Mouse (Mus musculus) monocyte, adult 2 months (primary cell): ENCODE results near the gene 1700067P10Rik.

ENCODE experiments used
- DNase-seq, 2 experiments: peaks; one replicate each; pipeline ENCODE4 v3.0.0; 2022; ENCODE audit warnings: low spot score in 2 of 2, low read depth in 1 of 2

1700067P10Rik gene

GRCm38 (mm10) chr17:48089019-48089418, at the start of gene 1700067P10Rik:
1700067P10Rik (plus strand) TSS chr17:48089319.
- DNase-seq, result no peak

DNA sequence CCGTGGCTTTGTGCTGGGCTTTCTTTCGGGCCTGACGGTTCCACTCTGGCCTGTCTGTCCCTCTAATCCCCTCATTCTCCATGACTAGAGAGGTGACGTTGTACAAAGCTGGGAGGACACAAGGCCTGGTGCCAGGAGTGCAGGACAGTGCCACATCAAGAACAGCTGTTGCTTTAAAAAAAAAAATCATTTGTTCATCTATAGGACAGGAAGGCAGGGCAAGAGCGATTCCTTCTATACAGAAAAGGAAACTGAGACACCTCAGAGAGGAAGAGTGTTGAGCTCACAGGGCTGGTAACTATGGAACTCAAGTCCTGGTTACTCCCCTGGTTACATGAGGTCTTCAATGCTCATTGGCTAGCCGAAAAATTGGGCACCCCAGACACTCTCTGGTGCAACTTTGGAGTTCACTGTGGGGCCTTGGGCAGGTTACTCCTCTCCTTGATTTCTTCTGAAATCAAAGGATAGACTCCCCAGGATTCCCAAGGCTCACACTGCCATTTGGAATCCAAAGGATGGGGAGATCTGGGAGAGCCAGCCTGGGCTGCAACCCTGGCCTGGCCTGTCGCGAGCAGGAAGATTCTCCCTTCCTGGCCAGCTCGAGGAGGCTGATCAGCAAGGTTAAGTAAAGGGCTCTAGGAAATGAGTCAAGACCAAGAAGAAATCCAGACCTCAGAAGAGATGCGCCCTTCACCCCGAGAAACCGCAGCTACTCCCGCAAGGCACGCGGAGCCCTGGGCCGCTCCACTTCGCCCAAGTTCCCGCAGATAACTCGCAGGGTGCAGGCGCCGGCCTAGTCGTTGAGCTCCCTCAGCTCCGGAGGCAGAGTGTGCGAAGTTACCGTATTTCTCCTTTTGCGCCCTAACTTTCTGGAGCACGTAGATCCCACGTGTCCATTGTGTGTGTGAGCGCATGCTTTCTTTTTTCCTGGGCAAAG, 47.5 kb upstream of the 1700067P10Rik start:
- no peak for DNase-seq

GRCm38 (mm10) chr17:48043154-48043880, 45.8 kb upstream of the 1700067P10Rik start:
- DNase-seq, result no peak

- DNase-seq, result peak in 1 of 2 experiments; percentile 61
Observed at GRCm38 (mm10) chr17:48045631-48046030, 43.5 kb upstream of the 1700067P10Rik start.

DNA sequence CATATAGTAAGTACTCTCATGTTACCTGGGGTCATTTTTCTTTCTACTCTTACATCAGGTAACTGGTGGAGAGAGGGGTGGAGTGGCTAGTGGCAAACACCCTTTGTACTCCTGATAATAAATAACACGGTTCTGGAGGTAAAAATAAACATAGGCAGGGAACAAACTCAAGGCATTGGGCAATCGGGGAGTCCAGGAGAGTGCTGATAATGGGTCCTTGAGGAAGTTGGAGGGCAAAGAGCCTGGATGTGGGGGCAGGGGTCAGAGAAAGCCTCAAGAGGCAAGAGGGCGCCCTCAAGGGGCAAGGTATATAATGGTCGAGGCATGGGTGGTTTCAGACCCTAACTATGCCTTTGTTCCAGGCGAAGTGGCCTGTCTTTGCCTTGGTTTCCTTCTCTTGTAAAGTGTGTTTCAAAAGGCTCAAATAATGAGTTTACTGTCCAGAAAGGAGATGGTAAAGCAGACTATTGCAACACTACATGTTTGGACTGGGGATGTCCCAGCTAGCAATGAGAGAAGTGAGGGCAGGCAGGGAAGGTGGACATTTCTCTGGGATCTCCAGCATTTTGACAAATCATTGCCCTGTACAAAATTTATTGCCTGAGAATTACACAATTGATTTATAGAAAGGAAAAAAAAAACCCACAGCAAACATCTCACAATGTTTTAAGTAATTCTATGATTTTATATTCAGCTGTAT, 37.3 kb upstream of the 1700067P10Rik start:
- DNase-seq, result no peak

DNA sequence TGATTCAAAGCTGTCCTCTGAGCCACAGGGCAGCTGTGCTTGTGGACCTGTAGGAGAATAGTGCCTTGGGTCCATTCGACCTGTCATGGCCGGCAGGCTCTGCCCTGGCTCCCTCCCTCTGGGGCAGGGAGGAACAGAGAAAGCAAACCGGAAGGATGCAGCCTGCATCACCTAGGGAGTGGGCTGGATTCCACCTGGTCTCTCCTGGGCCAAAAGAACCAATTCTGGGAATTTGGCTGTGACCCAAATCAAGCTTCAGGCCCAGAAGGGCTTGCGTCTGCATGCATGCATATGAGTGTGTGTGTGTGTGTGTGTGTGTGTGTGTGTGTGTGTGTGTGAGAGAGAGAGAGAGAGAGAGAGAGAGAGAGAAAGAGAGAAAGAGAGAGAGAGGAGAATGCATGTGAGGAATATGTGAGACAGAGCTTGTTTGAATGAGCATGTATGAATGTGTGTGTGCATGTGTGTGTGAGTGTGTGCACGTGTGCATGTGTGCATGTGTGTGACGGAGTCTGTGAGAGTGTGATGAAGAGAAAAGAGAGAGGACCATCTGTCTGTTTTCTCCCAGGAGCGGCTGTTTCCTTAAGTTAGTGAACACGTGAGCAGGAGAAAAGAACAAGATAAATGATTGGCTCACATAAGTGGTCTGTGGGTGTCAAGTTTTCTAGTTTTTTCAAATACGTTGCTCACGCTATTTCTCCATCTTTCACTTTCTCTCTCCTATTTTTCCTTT, 36.6 kb upstream of the 1700067P10Rik start:
- no peak for DNase-seq

DNA sequence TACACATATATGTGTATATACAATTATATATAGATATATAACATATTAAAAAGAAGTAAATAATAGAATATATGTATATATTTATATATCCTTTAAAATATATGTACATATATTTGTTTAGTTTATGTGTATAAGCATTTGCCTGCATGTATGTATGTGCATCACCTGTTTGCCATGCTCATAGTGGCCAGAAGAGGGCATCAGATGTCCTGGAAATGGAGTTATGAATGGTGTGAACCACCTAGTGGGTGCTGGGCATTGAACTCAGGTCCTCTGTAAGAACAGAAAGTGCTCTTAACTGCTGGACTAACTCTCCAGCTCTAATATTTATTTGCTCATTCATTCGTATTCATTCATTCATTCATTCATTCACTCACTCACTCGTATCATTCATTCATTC, 35.5 kb upstream of the 1700067P10Rik start:
- no peak for DNase-seq

DNA sequence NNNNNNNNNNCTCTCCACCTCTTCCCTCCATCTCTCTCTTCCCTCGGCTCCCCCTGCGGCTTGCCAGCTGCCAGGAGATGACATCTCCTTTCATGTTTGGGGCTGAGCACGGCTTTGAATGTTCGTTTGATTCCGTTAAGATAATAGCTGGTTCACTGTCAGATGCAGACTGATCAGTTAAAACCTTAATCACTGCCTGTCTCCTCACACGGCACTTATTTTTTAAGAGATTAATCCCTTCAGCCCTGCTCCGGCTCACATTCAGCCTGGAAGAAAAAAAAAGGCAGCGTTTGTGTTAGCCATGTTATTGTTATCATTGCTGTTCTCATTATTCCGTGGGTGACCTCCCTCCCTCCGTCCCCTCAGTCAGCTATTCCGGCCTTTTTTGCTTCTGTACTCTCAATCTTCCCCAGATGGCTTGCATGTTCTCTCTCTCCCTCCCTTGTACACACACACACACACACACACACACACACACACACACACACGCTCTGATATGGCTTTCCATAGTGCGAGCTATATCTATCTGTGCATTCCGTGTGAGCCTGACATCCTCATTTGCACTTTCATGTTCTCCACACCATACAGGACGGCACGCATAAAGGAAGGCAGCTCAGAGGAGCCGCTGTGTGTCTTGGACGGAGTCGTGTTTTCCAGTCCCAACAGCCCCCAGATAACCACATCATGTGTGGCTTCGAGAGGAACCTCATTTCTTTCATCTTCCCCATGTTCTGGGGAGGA, 33.9 kb upstream of the 1700067P10Rik start:
- no peak for DNase-seq

- no peak for DNase-seq
Observed at GRCm38 (mm10) chr17:48057382-48057781, 31.7 kb upstream of the 1700067P10Rik start.

DNA sequence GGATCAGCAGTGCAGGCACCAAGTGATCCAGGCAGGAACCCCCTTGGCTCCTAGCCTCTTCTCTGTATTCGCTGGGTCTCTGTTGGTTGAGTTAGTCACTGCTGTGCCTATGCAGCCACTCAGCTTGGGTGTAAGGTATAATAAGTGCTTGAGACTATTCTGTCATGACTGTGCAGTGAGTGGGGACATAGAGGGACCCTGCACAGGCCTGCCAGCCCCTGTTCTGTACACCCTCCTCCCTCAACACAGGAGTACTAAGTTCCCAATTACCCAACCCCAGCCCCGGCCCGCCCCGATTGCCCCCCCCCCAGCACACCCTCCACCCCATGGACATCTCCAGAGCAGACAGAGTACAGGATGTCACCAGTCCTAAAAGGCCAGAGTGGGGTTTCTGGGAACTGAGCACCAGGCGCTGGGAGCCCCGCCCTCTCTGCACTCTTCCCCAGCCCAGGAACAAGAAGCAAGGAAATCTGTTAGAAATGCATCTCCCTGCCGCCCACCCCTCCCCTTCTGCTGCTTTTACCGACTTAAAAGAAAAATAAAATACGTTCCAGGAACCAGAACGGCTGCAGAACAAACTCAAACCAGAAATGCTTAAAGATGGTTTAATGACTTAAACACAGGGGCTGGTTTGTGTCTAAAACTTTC, 24.8 kb upstream of the 1700067P10Rik start:
- no peak for DNase-seq

DNA sequence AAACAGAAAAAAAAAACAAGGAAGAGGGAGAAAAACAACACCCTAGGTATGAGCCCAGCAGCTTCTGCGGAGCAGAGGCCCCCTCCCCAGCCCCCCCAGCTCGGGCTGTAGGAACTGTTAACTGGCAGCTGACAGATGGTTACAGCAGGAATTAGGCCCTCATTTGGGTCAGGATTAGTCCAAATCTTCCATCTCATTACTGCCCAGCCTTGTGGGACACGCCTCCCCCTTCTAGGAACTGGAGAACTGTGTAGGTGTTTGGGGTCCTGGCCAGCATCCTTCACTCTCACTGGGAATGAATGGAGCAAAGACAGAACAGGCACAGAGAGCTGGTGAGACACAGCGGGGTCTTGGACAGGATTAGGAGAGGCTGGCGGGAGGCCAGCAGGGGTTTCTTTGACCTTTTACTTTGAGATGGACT, 24.0 kb upstream of the 1700067P10Rik start:
- no peak for DNase-seq

DNA sequence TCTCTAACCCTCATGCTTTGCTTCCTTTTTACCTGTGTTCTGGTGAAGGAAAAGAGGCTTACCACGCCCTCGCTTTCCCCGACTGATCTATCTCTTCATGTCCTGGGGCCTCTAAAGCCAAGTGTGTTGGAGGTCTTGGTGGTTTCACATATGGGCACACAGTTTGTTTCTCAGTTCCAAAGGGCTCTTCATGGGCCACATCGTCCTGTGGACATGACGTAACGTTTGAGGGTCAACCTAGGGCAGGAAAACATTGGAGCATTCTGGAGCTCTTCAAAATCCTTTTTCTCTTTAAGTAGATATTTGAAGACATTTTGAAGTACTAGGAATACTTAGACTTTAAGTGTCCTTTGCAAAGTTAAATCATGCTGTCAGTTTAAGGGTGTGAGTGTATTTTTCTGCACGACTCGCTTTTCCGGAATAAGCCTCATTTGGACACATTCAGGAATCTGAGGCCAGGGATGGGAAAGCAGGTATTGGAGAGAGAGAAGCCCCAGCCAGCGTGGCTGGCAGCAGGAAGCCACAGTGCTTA, 22.0 kb upstream of the 1700067P10Rik start:
- DNase-seq, result no peak

- DNase-seq, result no peak
Observed at GRCm38 (mm10) chr17:48067729-48068128, 21.4 kb upstream of the 1700067P10Rik start.

- DNase-seq, result no peak
Observed at GRCm38 (mm10) chr17:48080626-48081025, 8.5 kb upstream of the 1700067P10Rik start.

GRCm38 (mm10) chr17:48089446-48089845, 327 bp downstream of the 1700067P10Rik start:
- DNase-seq, result no peak

- no peak for DNase-seq
Observed at GRCm38 (mm10) chr17:48090305-48090704, 1.2 kb downstream of the 1700067P10Rik start.

DNA sequence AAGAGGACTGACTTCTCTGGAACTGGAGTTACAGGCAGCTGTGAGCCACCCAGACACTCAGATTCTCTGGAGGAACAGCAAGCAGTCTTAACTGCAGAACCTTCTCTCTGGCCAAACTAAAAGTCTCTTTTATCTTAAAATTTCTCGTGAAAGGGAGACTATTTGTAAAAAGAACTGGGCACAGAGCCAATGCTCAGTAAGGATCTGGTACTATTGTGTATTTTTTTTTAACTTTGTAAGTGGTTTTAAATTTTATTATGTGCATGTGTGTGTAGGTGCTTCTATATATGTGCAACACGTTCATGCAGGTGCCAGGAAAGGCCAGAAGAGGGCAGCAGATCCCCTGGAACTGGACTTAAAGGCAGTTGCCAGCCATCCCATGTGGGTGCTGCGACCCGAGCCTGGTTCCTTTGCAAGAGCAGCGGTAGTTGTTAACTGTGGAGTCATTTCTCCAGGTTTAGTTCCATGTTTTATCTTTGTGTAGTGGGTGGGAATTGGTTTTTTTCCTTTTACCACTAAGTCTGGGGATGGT, 4.2 kb downstream of the 1700067P10Rik start:
- DNase-seq, result no peak

DNA sequence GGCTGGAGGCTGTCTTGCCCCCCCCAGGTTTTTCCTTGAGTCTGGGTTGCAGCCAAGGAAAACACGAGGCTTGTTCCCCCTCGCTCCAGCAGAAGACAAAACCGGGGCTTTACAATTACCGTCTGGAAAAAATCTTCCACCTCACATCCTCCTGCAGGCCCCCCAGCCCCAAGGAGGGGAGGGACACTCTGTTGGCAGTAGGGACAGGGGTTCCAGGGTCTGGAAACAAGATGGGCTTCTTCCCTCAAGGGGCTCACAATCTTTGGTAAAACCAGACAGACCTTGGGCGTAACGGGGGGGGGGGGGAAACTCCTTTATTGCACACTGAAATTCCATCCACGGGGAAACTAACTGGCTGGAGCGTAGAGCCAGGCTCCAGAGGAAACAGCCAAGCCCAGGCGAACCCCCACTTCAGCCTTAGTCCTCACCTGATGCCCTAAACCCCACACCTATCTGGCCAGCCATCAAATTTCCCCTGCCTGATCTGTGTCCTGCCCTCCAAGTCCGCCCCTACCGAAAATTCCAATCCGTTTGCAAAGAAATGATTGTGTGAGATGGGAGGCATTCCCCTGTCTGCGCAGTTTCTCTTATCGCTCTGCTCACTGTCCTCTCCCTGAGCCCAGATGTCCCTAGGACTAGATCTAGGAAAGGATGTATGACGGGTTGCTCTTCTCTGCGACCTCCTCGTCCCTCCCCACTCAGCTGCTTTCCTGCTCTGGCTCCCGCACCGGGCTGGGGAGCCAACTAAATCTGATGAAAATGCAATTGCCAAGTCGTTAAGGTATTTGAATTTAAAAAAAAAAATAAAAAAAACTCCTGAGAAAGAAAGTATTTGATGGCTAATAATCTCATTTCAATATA, 5.9 kb downstream of the 1700067P10Rik start:
- no peak for DNase-seq
